Mouse (Mus musculus) gastrocnemius, postnatal 4 days (tissue): Measurements from ENCODE around the gene Shd. TPM values are rescaled to one million over a fixed set of nuclear protein-coding genes. Genes with fewer than 3 reads are reported as not detected.

Experiments used
- DNase-seq, 2 experiments: peaks; one replicate each; pipeline ENCODE4 v3.0.0; 2021 to 2022; ENCODE audit warnings: low spot score in 2 of 2, mixed read lengths in 2 of 2
- total RNA-seq, 2 experiments: library from RNA; stranded (reverse); gene quantifications; 2 replicates each; pipeline ENCODE4 v1.2.3; 2021

The Shd gene
- total RNA-seq, 2 experiments from 2014 or later = 1.8 to 1.9 TPM

DNA sequence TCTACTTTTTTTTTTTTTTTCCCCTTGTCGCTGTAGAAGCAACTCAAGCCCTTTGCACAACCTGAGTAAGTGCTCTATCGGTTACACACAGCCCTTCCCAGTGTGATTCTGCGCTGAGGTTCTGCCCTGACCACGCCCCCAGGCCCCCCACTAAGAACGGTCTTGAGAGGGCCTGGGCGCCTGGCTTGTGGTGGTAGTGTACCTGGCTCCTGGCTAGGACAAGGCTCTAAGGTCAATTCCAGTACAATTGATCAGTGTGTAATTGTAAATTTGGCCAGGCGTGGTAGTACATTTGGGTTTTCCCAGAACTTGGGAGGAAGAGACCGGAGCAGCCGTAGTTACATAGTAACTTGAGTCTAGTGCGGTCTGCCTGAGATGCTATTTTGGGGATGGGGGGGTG lies 36.7 kb downstream of the Shd start:
- DNase-seq = no peak

DNA sequence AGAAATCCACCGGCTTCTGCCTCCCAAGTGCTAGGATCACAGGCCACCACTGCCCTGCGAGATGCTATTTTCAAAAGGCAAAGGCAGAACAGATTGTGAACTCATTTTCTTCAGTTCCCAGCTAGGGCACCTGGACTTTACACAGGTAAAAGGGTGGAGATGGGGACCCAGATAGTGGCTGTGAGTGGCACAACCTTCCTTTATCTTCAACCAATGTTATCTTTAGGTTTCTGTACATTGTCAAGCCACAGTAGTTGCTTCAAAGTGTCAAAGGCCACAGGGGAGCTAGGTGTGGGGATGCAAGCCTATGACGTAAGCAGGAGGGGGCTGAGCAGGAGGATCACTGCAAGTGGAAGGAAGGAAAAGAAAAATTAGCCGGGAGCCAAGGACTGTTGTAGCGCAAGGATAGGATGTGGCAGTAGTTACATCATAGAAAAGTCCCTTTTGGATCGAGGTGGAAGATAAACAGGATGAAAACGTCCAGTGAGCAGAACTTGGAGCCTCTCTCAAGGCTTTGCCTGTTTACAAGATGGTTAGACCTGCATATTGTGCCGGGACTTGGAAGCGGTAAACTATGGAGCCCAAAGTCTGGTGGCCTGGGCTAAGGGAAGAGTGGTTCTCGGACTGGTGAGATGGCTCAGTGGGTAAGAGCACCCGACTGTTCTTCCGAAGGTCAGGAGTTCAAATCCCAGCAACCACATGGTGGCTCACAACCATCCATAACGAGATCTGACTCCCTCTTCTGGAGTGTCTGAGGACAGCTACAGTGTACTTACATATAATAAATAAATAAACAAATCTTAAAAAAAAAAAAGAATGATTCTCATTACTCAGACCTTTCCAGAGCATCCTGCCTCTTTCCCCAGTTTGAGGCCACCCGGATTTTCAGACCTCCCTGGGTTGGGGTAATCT lies 37.4 kb downstream of the Shd start:
- DNase-seq = no peak

DNA sequence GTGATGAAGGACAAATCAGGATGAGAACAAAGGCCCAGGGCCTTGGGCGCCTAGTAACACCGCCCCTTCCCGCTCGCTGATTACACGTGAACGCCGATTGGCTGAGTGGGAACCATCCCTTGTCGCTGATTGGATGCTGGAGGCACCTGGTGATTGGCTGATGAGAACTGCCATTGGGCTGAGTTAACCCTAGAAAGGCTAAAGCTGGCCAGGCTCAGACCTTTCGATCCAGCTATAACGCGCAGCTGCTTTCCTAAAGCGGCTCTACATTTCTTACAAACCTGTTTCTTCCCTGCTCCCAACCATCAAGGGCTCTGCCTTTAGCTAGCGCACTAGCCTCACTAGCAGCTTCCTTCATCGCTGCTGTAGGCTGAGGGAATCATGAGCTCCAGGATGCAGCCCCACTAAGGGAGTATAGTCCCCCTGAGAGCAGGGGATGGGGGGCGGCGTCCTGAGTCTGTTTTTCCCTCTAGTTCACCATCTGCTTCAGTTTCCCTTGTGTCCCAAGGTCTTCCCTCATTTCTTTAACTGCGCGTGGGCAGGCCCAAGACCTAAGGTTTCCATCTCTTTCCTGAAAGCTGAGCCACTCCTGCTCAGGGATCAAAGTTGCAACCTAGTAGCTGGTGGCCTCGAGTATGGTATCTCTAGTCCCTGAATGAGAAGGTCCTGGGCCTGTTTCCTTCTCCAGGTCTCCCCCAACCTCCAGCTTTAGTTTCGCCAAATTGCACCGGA lies 38.3 kb downstream of the Shd start:
- peak; percentile 79 to 90 for DNase-seq

DNA sequence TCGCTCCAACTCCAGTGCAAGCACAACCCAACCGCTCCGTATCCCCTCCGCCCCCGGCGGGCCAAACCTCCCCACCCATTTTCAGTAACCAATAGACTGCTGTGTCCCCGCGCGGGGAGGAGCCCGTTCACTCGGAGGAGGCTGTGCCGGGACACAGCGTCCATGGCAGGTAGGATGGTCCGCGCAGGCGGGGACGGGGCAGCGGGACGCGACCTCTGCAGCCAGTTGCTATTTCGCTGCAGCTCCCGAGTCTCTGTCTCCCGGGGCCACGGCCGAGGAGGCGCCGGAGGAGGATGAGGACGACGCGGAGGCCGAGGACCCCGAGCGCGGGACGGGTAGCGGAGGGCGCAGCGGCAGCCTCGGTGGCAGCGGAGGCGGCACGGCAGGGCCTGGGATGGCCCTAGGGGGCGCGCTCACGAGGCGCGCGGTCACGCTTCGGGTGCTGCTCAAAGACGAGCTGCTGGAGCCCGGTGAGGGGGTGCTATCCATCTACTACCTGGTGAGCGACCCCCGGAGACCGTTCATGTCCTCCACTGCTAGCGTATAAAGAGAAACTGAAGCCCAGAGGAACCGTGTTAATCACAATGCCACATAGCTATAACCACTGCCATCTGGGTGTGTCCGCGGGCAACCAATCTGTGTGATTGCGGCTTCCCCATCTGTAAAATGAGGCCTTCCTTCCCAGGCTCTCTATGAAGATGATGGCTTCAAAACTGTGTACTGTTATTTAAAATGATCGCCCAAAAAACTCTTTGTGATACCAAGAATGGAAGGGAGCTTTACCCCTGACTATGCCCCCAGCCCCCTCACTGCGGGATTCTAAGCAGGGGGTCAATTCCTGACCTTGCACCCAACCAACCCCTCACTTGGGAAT lies 39.1 kb downstream of the Shd start:
- DNase-seq = peak; percentile 79 to 89

DNA sequence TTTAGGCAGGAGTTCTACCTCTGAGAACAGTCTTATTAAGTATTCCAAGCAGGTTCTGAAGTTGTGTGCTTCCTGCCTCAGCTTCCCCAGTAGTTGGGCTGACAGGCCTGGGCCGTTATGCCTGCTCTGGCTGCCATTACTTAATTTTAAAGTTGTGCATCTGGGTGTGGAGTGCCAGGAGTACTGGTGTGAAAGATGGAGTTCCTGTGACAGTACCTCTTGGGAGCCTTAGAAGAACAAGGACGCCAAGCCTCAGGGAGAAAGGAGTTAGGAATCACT lies 39.6 kb downstream of the Shd start:
- DNase-seq = no peak

DNA sequence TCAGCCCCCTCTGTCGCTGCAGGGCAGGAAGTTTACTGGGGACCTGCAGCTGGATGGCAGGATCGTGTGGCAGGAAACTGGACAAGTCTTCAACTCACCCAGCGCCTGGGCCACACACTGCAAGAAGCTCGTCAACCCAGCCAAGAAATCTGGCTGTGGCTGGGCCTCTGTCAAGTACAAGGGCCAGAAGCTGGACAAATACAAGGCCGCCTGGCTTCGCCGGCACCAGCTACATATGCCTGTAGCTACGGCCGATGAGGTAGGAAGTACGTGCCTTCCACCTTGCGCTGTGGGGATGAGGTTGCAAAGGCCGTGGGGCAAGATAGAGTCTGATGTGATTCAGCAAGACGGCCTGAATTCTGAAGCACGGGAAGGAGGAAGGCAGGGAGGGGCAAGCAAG lies 40.0 kb downstream of the Shd start:
- no peak for DNase-seq

DNA sequence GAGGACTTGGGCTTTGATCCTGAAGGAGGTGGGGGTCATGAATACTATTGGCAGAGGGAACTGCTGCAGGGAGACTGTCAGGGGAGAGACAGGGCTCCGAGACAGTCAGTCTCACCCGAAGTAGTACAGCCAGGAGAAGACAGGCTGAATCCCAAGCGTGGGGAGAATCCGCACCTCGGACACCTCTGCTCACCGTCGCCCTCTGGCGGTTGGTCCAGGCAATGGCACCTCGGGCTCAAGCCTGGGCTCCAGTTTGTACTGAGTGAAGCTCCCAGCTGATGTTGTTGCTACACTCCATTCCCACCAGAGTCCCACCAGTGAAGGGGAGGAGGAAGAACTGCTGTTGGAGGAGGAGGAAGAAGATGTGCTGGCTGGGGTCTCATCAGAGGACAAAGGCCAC lies 40.4 kb downstream of the Shd start:
- DNase-seq = peak; percentile 71 to 77

DNA sequence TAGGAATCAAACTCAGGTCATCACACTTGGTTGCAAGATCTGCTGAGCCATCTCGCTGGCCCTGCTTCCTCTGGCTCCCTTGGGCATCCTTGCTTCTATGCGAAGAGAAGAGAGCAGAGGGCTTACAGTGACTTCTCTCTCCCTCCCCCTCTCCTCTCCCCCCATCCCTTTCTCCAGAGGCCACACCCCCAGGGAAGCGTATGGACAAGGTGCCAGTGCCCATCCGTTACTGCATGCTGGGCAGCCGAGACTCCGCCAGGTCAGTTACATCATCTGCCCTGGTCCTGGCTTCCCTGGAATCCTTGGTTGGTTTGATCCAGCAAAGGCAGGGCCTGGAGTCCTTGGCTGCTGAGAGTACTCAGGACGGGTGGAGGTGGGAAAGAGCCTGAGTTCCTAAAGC lies 41.2 kb downstream of the Shd start:
- DNase-seq = no peak

DNA sequence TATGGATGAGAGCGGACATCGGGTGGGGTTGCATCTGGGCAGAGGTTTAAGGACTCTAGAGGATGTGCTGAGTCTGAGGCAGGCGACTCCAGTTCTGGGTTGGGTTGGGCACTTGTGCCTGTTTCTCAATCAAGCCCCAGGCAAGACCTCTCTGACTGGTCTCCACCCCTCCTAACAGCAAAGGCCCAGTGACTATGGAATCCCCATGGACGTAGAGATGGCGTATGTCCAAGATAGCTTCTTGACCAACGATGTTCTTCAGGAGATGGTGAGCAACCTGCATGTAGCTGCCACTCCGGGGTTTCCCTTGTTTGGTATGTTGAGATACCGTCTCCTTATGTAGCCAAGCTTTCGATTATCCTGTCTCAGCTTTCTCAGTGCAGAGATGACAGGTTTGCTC lies 45.0 kb downstream of the Shd start:
- DNase-seq = no peak

DNA sequence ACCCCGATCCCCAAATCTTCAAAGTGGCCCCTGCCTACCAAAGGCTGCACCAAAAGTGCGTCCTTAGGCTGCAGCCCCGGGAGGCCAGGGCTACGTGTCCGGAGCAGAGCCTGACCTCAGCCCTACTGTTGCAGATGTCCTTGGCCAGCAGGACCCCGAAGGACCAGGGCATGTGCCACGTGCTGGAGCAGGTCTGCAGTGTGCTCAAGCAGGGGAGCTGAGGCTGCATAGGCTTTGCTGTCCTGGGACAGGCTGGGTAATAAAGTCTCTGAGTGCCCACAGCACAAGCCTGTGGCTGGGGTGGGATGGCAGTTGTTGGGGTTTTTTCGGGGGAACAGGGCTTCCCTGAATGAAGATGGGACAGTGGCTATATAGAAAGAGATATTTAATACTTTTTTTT lies 46.1 kb downstream of the Shd start:
- no peak for DNase-seq

DNA sequence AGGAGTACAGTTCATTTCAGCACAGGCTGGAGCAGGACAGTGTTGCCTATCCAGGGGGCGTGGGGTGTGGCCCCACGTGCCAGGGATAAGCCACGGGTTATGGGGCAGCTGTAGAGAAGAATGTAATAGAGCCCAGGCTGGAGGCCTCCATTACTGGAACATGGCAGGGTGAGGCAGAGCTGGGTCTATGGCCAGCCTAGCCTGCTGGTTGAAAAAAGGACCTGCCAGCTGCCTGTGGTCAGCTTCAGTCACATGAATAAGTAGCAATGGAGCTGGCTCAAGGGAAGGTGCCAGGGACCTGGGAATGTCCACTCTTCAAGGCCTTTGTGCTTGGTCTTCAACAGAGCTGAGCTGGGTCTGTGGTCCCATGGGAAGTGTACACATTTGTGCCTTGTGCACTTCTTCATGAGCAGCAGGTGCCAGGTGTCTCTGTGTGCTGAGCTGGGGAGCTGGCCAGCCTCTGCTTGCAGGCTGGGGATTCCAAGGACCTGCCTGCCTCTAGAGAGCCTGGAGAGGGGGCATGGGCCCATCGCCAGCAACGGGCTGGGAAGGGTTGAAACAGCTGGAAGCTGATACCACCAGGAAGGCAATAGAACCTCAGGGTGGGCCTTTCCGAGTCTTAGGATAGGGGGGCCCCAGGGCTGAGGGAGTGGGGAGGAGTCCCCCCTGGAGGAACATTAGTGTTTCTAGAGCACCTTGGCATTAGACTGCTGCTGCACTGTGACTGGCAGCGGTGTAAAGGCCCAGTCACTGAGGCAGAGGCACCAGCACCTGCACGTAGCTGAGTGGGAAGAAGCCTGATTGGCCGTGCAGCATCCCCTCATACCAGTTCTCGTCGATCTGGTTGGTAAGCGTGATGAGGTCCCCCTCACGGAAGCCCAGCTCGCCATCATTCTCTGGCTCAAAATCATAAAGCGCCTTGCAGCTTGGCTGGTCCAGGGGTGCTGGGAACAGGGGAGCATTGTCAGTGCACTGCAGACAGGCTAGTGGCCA lies 46.8 kb downstream of the Shd start:
- no peak for DNase-seq

DNA sequence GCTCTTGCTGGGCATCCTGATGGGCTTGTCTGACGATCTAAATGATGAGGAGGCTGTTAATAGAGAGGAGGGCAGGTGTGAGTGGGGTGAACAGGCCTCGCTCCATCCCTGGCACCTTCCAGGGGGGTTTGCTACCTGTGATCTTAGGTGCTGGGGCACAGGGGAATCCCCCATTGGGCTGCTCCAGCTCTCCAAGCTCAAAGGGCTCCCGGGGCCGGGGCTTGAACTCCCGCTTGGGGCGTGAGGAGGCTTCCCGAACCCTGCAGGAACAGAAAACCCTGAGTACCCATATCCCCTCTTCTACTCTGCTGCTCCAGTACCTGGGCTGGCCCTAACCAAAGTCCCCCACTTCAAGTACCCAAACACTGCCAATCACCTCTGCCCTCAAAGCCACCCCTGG lies 47.6 kb downstream of the Shd start:
- DNase-seq = no peak

DNA sequence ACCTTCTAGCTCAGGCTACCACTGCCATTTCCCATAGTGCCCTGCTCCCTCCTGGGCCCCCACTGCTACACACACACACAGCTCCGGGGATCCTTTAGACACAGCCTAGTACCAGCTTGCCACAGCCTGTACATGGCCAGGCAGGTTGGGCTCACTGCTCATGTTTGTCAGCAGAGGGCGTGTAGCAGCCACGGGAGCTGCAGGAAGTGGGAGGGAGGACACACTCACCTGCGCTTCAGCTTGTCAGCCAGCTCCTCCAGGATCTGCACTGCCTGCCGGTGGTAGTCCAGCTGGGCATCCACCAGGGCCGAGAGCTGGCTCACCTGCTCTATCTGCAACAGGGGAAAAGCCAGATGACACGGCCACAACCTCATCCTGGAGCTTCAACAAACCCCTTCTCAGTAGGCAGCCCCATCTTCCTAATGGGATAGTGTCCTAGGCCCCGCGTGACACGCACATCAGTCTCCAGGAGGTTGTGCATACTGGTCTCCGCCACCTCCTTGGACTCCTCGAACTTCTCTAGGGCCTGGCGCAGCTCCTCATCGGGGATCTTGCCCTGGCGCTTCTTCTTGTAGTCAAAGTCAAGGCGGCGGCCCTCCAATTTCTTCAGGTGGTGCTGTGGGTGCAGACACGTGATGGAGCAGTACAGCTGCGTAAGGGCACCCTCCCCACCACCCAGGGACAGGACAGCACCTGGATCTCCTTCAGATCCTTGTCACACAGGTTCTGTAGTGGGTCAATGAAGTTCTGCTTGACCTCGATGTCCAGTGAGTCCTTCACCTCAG lies 48.3 kb downstream of the Shd start:
- no peak for DNase-seq

DNA sequence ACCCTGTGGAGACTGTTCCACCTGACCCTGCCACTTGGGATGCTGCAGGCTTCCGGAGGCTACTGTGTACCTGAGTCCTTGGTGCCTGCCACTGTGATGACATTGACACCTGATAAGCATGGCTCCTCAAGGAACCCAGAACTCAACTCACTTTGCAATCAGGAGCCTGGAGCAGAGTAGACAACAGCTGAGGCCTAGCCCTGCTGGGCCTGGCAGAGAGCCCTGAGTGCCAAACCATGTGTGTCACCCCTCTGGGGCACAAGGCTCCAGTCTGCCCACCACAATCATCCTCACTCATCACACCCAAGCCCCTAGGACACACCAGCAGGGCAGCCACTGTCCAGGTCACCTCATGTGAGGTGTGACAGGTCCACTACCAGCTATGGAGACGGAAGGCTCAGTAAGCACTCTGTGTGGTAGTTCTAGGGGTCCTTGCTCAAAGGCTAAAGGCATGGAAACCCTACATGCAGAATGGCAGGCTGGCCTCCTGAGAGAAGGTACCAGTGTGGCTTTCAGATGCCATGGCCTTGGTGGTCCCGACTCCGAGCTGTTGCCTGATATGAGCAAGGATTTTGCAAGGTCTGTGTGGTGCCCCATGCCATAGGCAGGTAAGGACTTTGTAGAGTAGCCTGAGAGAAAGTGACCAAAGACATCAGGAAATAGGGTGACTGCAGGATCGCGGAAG lies 50.3 kb downstream of the Shd start:
- DNase-seq = no peak

DNA sequence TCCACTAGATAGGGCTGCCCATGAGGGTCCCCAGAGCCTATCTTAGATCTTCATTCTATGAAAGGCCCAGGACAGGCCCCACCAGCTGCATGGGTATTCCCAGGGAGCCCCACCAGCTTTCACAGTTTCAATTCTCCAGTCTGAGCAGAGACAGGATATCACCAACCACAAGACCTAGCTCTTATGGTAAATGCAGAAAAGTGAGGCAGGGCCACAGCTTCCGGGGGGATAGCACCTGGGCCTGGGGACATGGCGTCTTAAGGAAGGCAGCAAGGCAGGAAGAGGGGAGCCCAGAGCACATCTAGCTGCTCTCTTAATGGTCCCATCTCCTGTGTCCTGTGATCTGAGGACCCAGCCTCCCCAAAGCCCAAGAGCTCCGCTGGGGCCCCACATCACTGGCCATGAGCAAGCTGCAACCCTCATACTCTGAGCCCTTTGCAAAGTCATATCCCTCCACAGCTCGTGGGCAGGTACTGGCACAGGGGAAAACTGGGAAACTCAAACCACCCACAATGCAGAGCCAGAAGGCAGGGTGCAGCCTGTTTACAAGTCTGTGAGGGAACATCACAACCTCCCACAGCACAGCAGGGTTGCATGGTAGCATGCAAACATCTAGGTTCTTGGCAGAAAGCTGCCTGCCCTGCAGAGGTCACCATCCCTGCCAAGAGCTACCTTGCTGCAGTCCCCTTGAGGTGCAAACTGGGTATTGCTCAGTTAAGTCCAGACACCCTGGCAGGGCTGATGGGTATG lies 51.1 kb downstream of the Shd start:
- no peak for DNase-seq

DNA sequence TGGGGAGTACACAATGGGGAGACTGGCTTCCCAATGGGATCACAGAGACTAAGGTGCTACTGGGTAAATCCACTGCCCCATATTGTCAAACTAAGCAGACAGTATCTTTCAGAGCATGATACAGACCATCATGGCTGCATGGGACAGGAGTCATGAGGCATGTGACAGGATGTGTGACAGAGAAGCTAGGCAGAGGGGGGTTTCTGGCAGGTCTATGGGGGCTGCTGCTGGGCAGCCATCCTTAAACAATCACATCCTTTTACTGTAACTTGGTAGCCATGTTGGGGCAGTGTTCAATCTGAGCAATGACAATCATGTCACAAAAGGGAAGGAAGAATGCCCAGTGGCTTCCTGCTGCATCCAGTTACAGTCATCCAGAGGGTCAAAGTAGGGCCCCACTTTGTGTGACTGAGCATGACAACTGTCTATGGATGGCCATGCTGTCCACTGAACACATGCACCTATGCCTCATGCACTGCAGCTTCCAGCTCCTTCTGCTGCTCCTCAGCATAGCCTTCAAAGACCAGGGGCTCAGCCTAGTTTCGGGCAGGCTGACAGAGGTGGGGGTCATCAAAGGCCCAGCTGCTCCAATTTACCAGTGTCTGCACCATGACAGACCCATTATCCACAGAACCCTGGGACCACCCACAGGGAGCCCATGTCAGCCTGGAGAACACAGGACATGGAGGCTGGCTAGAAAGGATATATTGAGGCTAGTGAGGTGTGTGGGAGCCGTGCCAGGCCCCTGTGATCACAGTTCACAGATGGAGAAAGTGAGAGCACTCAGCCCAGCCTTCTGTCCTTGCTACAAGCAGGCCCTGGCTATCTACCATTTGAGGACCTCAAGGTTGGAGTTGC lies 52.1 kb downstream of the Shd start:
- DNase-seq = no peak

DNA sequence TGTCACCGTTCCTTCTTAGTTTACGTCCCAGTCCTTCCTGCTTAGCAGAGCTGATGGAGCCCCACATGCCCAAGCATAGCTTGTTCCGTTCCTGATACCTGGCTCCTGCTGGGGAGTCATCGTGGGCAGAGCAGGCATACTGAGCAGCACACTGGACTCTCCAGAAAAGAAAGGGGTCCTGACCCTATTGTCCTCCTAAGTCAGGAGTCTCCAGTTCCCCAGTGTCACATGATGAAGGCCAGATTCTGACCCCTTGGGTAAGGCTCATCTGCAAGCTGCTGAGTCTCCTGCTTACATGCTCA lies 52.7 kb downstream of the Shd start:
- DNase-seq = no peak

DNA sequence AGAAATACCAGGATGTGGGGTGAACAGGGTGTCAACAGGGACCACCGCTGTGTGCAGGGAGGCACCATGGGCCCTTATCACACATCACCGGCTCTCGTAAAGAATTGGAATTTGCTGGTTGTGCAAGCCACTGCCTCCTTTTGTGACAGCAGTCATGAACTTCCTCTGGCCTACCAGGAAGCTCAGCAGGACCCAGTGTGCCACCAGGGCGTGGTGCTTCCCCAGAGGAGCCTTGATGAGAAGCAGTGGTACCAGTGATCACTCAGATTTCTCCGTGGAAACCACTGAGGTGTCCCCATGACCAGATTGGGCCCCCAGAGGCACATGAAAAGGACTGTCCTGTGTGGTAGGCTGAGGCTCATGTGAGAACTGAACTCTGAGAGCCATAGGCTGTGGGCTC lies 53.1 kb downstream of the Shd start:
- no peak for DNase-seq
